14 mouse cellular contexts compared by ENCODE assay signal in genomic region chr19:32117484-32118018, GRCm38 (mm10). TPM values are rescaled to one million over a fixed set of nuclear protein-coding genes. Genes with fewer than 3 reads are reported as not detected.
A peak's percentile ranks its signal among the peaks of the same experiment; 100 is the strongest.
DNase-seq lines count a peak whose midpoint lies in the region; ATAC-seq and TF ChIP-seq lines count a peak whose summit lies in the region.
"Had no signal": no experiment of that assay in that cellular context is flagged by ENCODE, and none has a peak within 500 bp of the region (broad histone marks: within the 10 kb centered on the region; RNA-seq: fewer than 3 reads in every experiment).

No protein-coding gene starts in this region.

- H3K4me3 ChIP-seq in cerebellum, adult 2 months (replicated peaks; ENCODE audit: insufficient read depth, low read depth, low read length): no peak overlapping the region
- no peak overlapping the region for H3K4me3 ChIP-seq in liver, embryonic 14.5 days (ENCODE audit: insufficient read depth in 1 of 2, low read depth in 2 of 2, low read length in 2 of 2)
- no peak overlapping the region for H3K4me3 ChIP-seq in liver, embryonic 12.5 days
- H3K4me3 ChIP-seq in bone marrow, adult 2 months (replicated peaks; ENCODE audit: control insufficient read depth, low read depth, low read length): no peak overlapping the region
- H3K4me3 ChIP-seq: embryonic facial prominence, embryonic 10.5 days; liver, embryonic 13.5 days; midbrain, embryonic 10.5 days had no signal

- no peak overlapping the region for H3K27ac ChIP-seq in cerebellum, adult 2 months (ENCODE audit: insufficient read depth, low read length)
- no peak overlapping the region for H3K27ac ChIP-seq in liver, embryonic 14.5 days
- H3K27ac ChIP-seq in liver, embryonic 12.5 days: no peak overlapping the region
- H3K27ac ChIP-seq in bone marrow, adult 2 months (ENCODE audit: control insufficient read depth, insufficient read depth, low read depth, low read length, poor library complexity): no peak overlapping the region
- H3K27ac ChIP-seq: embryonic facial prominence, embryonic 10.5 days; liver, embryonic 13.5 days; midbrain, embryonic 10.5 days had no signal

- no peaks in the 10 kb centered on the region for H3K4me1 ChIP-seq in cerebellum, adult 2 months (ENCODE audit: control insufficient read depth, insufficient read depth, low read length)
- H3K4me1 ChIP-seq in liver, embryonic 14.5 days (replicated peaks; ENCODE audit: control insufficient read depth in 2 of 2, insufficient read depth in 2 of 2, low read length in 1 of 2): no peaks in the 10 kb centered on the region
- no peaks in the 10 kb centered on the region for H3K4me1 ChIP-seq in liver, embryonic 12.5 days
- H3K4me1 ChIP-seq in bone marrow, adult 2 months (ENCODE audit: control insufficient read depth, insufficient read depth, low read length): peaks cover 3% of the 10 kb centered on the region; the same call in 1 of the 2 replicates
- H3K4me1 ChIP-seq: embryonic facial prominence, embryonic 10.5 days; liver, embryonic 13.5 days; midbrain, embryonic 10.5 days had no signal

- TF ChIP-seq EP300 in liver, embryonic 14.5 days (IDR thresholded peaks at IDR 0.05; ENCODE audit: low read depth): no peak

- 87% methylated on average over 6 of the region's 6 CpGs for WGBS in cerebellum, adult 2 months
- WGBS in liver, embryonic 14.5 days (ENCODE audit: insufficient replicate concordance): 65% methylated on average over 6 of the region's 6 CpGs
- 64% methylated on average over 6 of the region's 6 CpGs for WGBS in liver, embryonic 12.5 days (ENCODE audit: insufficient replicate concordance)
- WGBS in bone marrow, adult 2 months: 81% methylated on average over 6 of the region's 6 CpGs

- TF ChIP-seq CTCF in cerebellum, adult 2 months (IDR thresholded peaks at IDR 0.05; ENCODE audit: borderline replicate concordance, insufficient read depth, low read depth, low read length): 0 out of 2 replicates have a peak, but pooled peaks have one; percentile 17
- peak; percentile 46 for TF ChIP-seq CTCF in liver, embryonic 14.5 days (IDR thresholded peaks at IDR 0.05; ENCODE audit: low read depth)
- 0 out of 2 replicates have a peak, but pooled peaks have one; percentile 7 for TF ChIP-seq CTCF in bone marrow, adult 2 months (IDR thresholded peaks at IDR 0.05; ENCODE audit: control insufficient read depth, insufficient read depth, low read length)

- no peak for DNase-seq in cerebellum, adult 2 months
- DNase-seq in cerebellum, postnatal 4 days (ENCODE audit: low spot score in 2 of 2): no peak
- no peak for DNase-seq in liver, embryonic 14.5 days (ENCODE audit: low read depth in 3 of 3, low spot score in 3 of 3)
- DNase-seq in 416B (ENCODE audit: low read depth): peak; percentile 28
- no peak for DNase-seq in retina, embryonic 14.5 days (ENCODE audit: low spot score)
- DNase-seq: cerebellum, adult 9-10 months; heart, postnatal 4 days; liver, embryonic 13.5 days had no signal

- no peak for ATAC-seq in liver, embryonic 14.5 days (ENCODE audit: insufficient read depth)
- ATAC-seq in liver, embryonic 12.5 days: no peak
- no peak for ATAC-seq in megakaryocyte, adult 5-6 weeks (ENCODE audit: poor library complexity, severe bottlenecking)
- ATAC-seq: intestine, embryonic 16.5 days had no signal

- no peaks in the 10 kb centered on the region for H3K27me3 ChIP-seq in cerebellum, adult 2 months (ENCODE audit: control insufficient read depth, insufficient read depth, low read length)
- H3K27me3 ChIP-seq in liver, embryonic 14.5 days (ENCODE audit: control insufficient read depth, insufficient read depth, low read length): no peaks in the 10 kb centered on the region
- H3K27me3 ChIP-seq in liver, embryonic 12.5 days (replicated peaks): no peaks in the 10 kb centered on the region
- H3K27me3 ChIP-seq: liver, embryonic 13.5 days had no signal

- H3K4me2 ChIP-seq in liver, embryonic 14.5 days (ENCODE audit: low read depth): no peak overlapping the region
- no peak overlapping the region for H3K4me2 ChIP-seq in liver, embryonic 12.5 days
- H3K4me2 ChIP-seq: liver, embryonic 13.5 days had no signal

- TF ChIP-seq POLR2A in cerebellum, adult 2 months (IDR thresholded peaks at IDR 0.05; ENCODE audit: borderline replicate concordance, insufficient read depth, low read length): no peak
- no peak for TF ChIP-seq POLR2A in bone marrow, adult 2 months (IDR thresholded peaks at IDR 0.05; ENCODE audit: borderline replicate concordance, control insufficient read depth, low read depth, low read length)

- no peaks in the 10 kb centered on the region for H3K9me3 ChIP-seq in liver, embryonic 14.5 days (ENCODE audit: control insufficient read depth, low read length)
- no peaks in the 10 kb centered on the region for H3K9me3 ChIP-seq in liver, embryonic 12.5 days (replicated peaks)
- H3K9me3 ChIP-seq: embryonic facial prominence, embryonic 10.5 days; liver, embryonic 13.5 days; midbrain, embryonic 10.5 days had no signal

- H3K9ac ChIP-seq in liver, embryonic 14.5 days (replicated peaks): no peak overlapping the region
- no peak overlapping the region for H3K9ac ChIP-seq in liver, embryonic 12.5 days
- H3K9ac ChIP-seq: liver, embryonic 13.5 days had no signal

- H3K36me3 ChIP-seq in liver, embryonic 14.5 days (replicated peaks; ENCODE audit: control insufficient read depth, insufficient read depth, low read depth): no peaks in the 10 kb centered on the region
- H3K36me3 ChIP-seq in liver, embryonic 12.5 days: peaks cover 11% of the 10 kb centered on the region
- H3K36me3 ChIP-seq: midbrain, embryonic 10.5 days had no signal

RNA-seq across cellular contexts. Expression of gene Asah2, which starts 9.5 kb away (rescaled TPM):
- 12.1 and 14.5 TPM in 2 replicates for polyA plus RNA-seq in cerebellum, adult 2 months (2012; rRNA removed)
- polyA plus RNA-seq in liver, embryonic 14.5 days (2012; rRNA removed): 0.55 and 0.78 TPM in 2 replicates
- polyA plus RNA-seq in liver, embryonic 14.5 days (2014; fragmentation: Nextera tagmentation; extraction: Ambion mirVana): 0.19 and 0.29 TPM in 2 replicates
- polyA plus RNA-seq in liver, embryonic 12.5 days (2016; fragmentation: Nextera tagmentation; extraction: Ambion mirVana): 0.48 TPM in 2 replicates
- polyA plus RNA-seq in bone marrow, adult 2 months (2011; ENCODE audit: insufficient read depth, insufficient read length, low replicate concordance, missing spikeins): 0.54 and 3.7 TPM in 2 replicates
- total RNA-seq in megakaryocyte, adult 5-6 weeks (2015): 1.6 TPM in 2 replicates
- total RNA-seq in megakaryocyte, adult 5-6 weeks (2017): 2.5 and 3.2 TPM in 2 replicates
